Mouse (Mus musculus): Measurements from ENCODE around the gene Cipc.

The Cipc gene

GRCm38 (mm10) chr12:86931919-86932574, 14.8 kb upstream of the Cipc start:
- no peak for DNase-seq (ENCODE audit: extremely low read depth, low read depth)

GRCm38 (mm10) chr12:86932575-86932952, 14.3 kb upstream of the Cipc start:
- no peak for DNase-seq (ENCODE audit: extremely low read depth, low read depth)

- DNase-seq (ENCODE audit: extremely low read depth, low read depth), result no peak
These were observed 12.1 kb upstream of the Cipc start for GRCm38 (mm10) chr12:86934748-86935147.

- DNase-seq (ENCODE audit: extremely low read depth, low read depth), result no peak
These were observed 11.1 kb upstream of the Cipc start for GRCm38 (mm10) chr12:86935692-86936282.

GRCm38 (mm10) chr12:86936587-86937343, 10.1 kb upstream of the Cipc start:
- no peak for DNase-seq (ENCODE audit: extremely low read depth, low read depth)

- no peak for DNase-seq (ENCODE audit: extremely low read depth, low read depth)
These were observed 8.3 kb upstream of the Cipc start for GRCm38 (mm10) chr12:86938571-86938970.

- DNase-seq (ENCODE audit: extremely low read depth, low read depth), result no peak
These were observed 5.7 kb upstream of the Cipc start for GRCm38 (mm10) chr12:86941173-86941572.

GRCm38 (mm10) chr12:86941734-86942486, 4.9 kb upstream of the Cipc start:
- no peak for DNase-seq (ENCODE audit: extremely low read depth, low read depth)

GRCm38 (mm10) chr12:86943421-86943820, 3.4 kb upstream of the Cipc start:
- DNase-seq (ENCODE audit: extremely low read depth, low read depth), result no peak

GRCm38 (mm10) chr12:86945126-86945525, 1.7 kb upstream of the Cipc start:
- no peak for DNase-seq (ENCODE audit: extremely low read depth, low read depth)

- peak; percentile 68 for DNase-seq (ENCODE audit: extremely low read depth, low read depth)
These were observed 502 bp upstream of the Cipc start for GRCm38 (mm10) chr12:86946301-86946781.

GRCm38 (mm10) chr12:86947681-86948401, 998 bp downstream of the Cipc start:
- no peak for DNase-seq (ENCODE audit: extremely low read depth, low read depth)

GRCm38 (mm10) chr12:86948627-86949026, 1.8 kb downstream of the Cipc start:
- DNase-seq (ENCODE audit: extremely low read depth, low read depth), result no peak

- no peak for DNase-seq (ENCODE audit: extremely low read depth, low read depth)
These were observed 2.7 kb downstream of the Cipc start for GRCm38 (mm10) chr12:86949501-86949900.

GRCm38 (mm10) chr12:86950161-86950960, 3.5 kb downstream of the Cipc start:
- DNase-seq (ENCODE audit: extremely low read depth, low read depth), result peak; percentile 54

- DNase-seq (ENCODE audit: extremely low read depth, low read depth), result no peak
These were observed 4.1 kb downstream of the Cipc start for GRCm38 (mm10) chr12:86950961-86951360.

GRCm38 (mm10) chr12:86952331-86952850, 5.5 kb downstream of the Cipc start:
- DNase-seq (ENCODE audit: extremely low read depth, low read depth), result no peak

- DNase-seq (ENCODE audit: extremely low read depth, low read depth), result no peak
These were observed 9.1 kb downstream of the Cipc start for GRCm38 (mm10) chr12:86955894-86956293.

- no peak for DNase-seq (ENCODE audit: extremely low read depth, low read depth)
These were observed 11.7 kb downstream of the Cipc start for GRCm38 (mm10) chr12:86958558-86958957.

GRCm38 (mm10) chr12:86959661-86960060, 12.8 kb downstream of the Cipc start:
- DNase-seq (ENCODE audit: extremely low read depth, low read depth), result no peak
